Mouse (Mus musculus): ENCODE measurements at regions not wholly inside any gene's neighbourhood (a gene's known extent, or its start where the extent isn't known, plus 50 kb on each side); places are given as distances from the start of the nearest gene placed in this dataset.

GRCm38 (mm10) chr3:149993199-149993598 is 1002.8 kb upstream of the Adgrl2 start:
- no peaks in the 10 kb centered on the region for H3K36me3 ChIP-seq
- no peaks in the 10 kb centered on the region for H3K27me3 ChIP-seq (ENCODE audit: insufficient read depth, poor library complexity, severe bottlenecking)
- no peak overlapping the region for H3K27ac ChIP-seq
- DNase-seq (ENCODE audit: low spot score) = no peak
- H3K9me3 ChIP-seq = no peaks in the 10 kb centered on the region
- 61% methylated on average over 4 of the region's 4 CpGs for WGBS
- no peaks in the 10 kb centered on the region for H3K4me1 ChIP-seq (replicated peaks)
- H3K4me3 ChIP-seq = no peak overlapping the region

GRCm38 (mm10) chr3:149987801-149988200 is 997.4 kb upstream of the Adgrl2 start:
- H3K4me1 ChIP-seq (replicated peaks) = no peaks in the 10 kb centered on the region
- no peak overlapping the region for H3K4me3 ChIP-seq
- H3K36me3 ChIP-seq = no peaks in the 10 kb centered on the region
- no peak overlapping the region for H3K27ac ChIP-seq
- H3K27me3 ChIP-seq (ENCODE audit: insufficient read depth, poor library complexity, severe bottlenecking) = no peaks in the 10 kb centered on the region
- 82% methylated on average over 1 of the region's 1 CpGs for WGBS
- no peaks in the 10 kb centered on the region for H3K9me3 ChIP-seq
- DNase-seq (ENCODE audit: low spot score) = no peak

- no peaks in the 10 kb centered on the region for H3K4me1 ChIP-seq (replicated peaks)
- no peaks in the 10 kb centered on the region for H3K36me3 ChIP-seq
- 73% methylated on average over 2 of the region's 2 CpGs for WGBS
- H3K27ac ChIP-seq = no peak overlapping the region
- no peak overlapping the region for H3K4me3 ChIP-seq
- H3K9me3 ChIP-seq = no peaks in the 10 kb centered on the region
- no peak for DNase-seq (ENCODE audit: low spot score)
- H3K27me3 ChIP-seq (ENCODE audit: insufficient read depth, poor library complexity, severe bottlenecking) = no peaks in the 10 kb centered on the region
Measured at GRCm38 (mm10) chr3:149956993-149957392, 966.6 kb upstream of the Adgrl2 start.

GRCm38 (mm10) chr3:149936197-149936596 is 945.8 kb upstream of the Adgrl2 start:
- no peaks in the 10 kb centered on the region for H3K9me3 ChIP-seq
- no peak for DNase-seq (ENCODE audit: low spot score)
- WGBS = 87% methylated on average over 9 of the region's 9 CpGs
- H3K27me3 ChIP-seq (ENCODE audit: insufficient read depth, poor library complexity, severe bottlenecking) = no peaks in the 10 kb centered on the region
- H3K36me3 ChIP-seq = no peaks in the 10 kb centered on the region
- no peak overlapping the region for H3K27ac ChIP-seq
- H3K4me1 ChIP-seq (replicated peaks) = no peaks in the 10 kb centered on the region
- no peak overlapping the region for H3K4me3 ChIP-seq

- no peaks in the 10 kb centered on the region for H3K36me3 ChIP-seq
- no peaks in the 10 kb centered on the region for H3K4me1 ChIP-seq (replicated peaks)
- H3K9me3 ChIP-seq = no peaks in the 10 kb centered on the region
- H3K27ac ChIP-seq = no peak overlapping the region
- WGBS = 92% methylated on average over 4 of the region's 4 CpGs
- no peak overlapping the region for H3K4me3 ChIP-seq
- H3K27me3 ChIP-seq (ENCODE audit: insufficient read depth, poor library complexity, severe bottlenecking) = no peaks in the 10 kb centered on the region
- no peak for DNase-seq (ENCODE audit: low spot score)
Measured at GRCm38 (mm10) chr3:149934832-149935231, 944.5 kb upstream of the Adgrl2 start.

GRCm38 (mm10) chr3:149928456-149929360 is 938.4 kb upstream of the Adgrl2 start:
- Histone ChIP-seq H3K36me3 (no peaks in the 10 kb centered on the region), H3K9me3 (no peaks in the 10 kb centered on the region), H3K4me1 (replicated peaks) (no peaks in the 10 kb centered on the region), H3K4me3 (no peak overlapping the region), H3K27ac (no peak overlapping the region), H3K27me3 (ENCODE audit: insufficient read depth, poor library complexity, severe bottlenecking) (no peaks in the 10 kb centered on the region)
- no peak for DNase-seq (ENCODE audit: low spot score)
- 88% methylated on average over 10 of the region's 10 CpGs for WGBS

- no peaks in the 10 kb centered on the region for H3K27me3 ChIP-seq (ENCODE audit: insufficient read depth, poor library complexity, severe bottlenecking)
- H3K4me1 ChIP-seq (replicated peaks) = 0 out of 2 replicates have a peak, but pooled peaks cover 3% of the 10 kb centered on the region
- WGBS = 81% methylated on average over 2 of the region's 2 CpGs
- no peak overlapping the region for H3K4me3 ChIP-seq
- H3K9me3 ChIP-seq = no peaks in the 10 kb centered on the region
- H3K27ac ChIP-seq = no peak overlapping the region
- H3K36me3 ChIP-seq = no peaks in the 10 kb centered on the region
- no peak for DNase-seq (ENCODE audit: low spot score)
Measured at GRCm38 (mm10) chr3:149920206-149920605, 929.9 kb upstream of the Adgrl2 start.

GRCm38 (mm10) chr3:149918201-149918600 is 927.8 kb upstream of the Adgrl2 start:
- no peak overlapping the region for H3K4me3 ChIP-seq
- DNase-seq (ENCODE audit: low spot score) = no peak
- no peaks in the 10 kb centered on the region for H3K27me3 ChIP-seq (ENCODE audit: insufficient read depth, poor library complexity, severe bottlenecking)
- no peak overlapping the region for H3K27ac ChIP-seq
- no peaks in the 10 kb centered on the region for H3K36me3 ChIP-seq
- 63% methylated on average over 5 of the region's 5 CpGs for WGBS
- 0 out of 2 replicates have a peak, but pooled peaks cover 3% of the 10 kb centered on the region for H3K4me1 ChIP-seq (replicated peaks)
- H3K9me3 ChIP-seq = no peaks in the 10 kb centered on the region

- no peak overlapping the region for H3K27ac ChIP-seq
- no peak for DNase-seq (ENCODE audit: low spot score)
- WGBS = 84% methylated on average over 8 of the region's 8 CpGs
Measured at GRCm38 (mm10) chr3:149910721-149911120, 920.4 kb upstream of the Adgrl2 start.

GRCm38 (mm10) chr3:149901783-149902182 is 911.4 kb upstream of the Adgrl2 start:
- H3K9me3 ChIP-seq = no peaks in the 10 kb centered on the region
- DNase-seq (ENCODE audit: low spot score) = no peak
- no peak overlapping the region for H3K4me3 ChIP-seq
- 54% methylated on average over 5 of the region's 5 CpGs for WGBS
- H3K4me1 ChIP-seq (replicated peaks) = no peaks in the 10 kb centered on the region
- no peaks in the 10 kb centered on the region for H3K27me3 ChIP-seq (ENCODE audit: insufficient read depth, poor library complexity, severe bottlenecking)
- H3K27ac ChIP-seq = no peak overlapping the region
- H3K36me3 ChIP-seq = no peaks in the 10 kb centered on the region

More at GRCm38 (mm10) chr3:149910721-149911120, 920.4 kb upstream of the Adgrl2 start:
- H3K9me3 ChIP-seq = no peaks in the 10 kb centered on the region
- H3K4me1 ChIP-seq (replicated peaks) = no peaks in the 10 kb centered on the region
- H3K4me3 ChIP-seq = no peak overlapping the region
- no peaks in the 10 kb centered on the region for H3K36me3 ChIP-seq
- H3K27me3 ChIP-seq (ENCODE audit: insufficient read depth, poor library complexity, severe bottlenecking) = no peaks in the 10 kb centered on the region

GRCm38 (mm10) chr3:149876553-149876952 is 886.2 kb upstream of the Adgrl2 start:
- Histone ChIP-seq H3K36me3 (no peaks in the 10 kb centered on the region), H3K27me3 (ENCODE audit: insufficient read depth, poor library complexity, severe bottlenecking) (no peaks in the 10 kb centered on the region), H3K9me3 (no peaks in the 10 kb centered on the region), H3K4me1 (replicated peaks) (no peaks in the 10 kb centered on the region), H3K4me3 (no peak overlapping the region), H3K27ac (no peak overlapping the region)
- no peak for DNase-seq (ENCODE audit: low spot score)
- WGBS = 67% methylated on average over 1 of the region's 1 CpGs

GRCm38 (mm10) chr3:149865945-149866344 is 875.6 kb upstream of the Adgrl2 start:
- Histone ChIP-seq H3K27me3 (ENCODE audit: insufficient read depth, poor library complexity, severe bottlenecking) (no peaks in the 10 kb centered on the region), H3K4me3 (no peak overlapping the region), H3K36me3 (no peaks in the 10 kb centered on the region), H3K4me1 (replicated peaks) (no peaks in the 10 kb centered on the region), H3K27ac (no peak overlapping the region), H3K9me3 (no peaks in the 10 kb centered on the region)
- 92% methylated on average over 2 of the region's 2 CpGs for WGBS
- no peak for DNase-seq (ENCODE audit: low spot score)

- H3K27me3 ChIP-seq (ENCODE audit: insufficient read depth, poor library complexity, severe bottlenecking) = 0 out of 2 replicates have a peak, but pooled peaks cover 4% of the 10 kb centered on the region
- no peak for DNase-seq (ENCODE audit: low spot score)
- H3K36me3 ChIP-seq = no peaks in the 10 kb centered on the region
- no peak overlapping the region for H3K27ac ChIP-seq
- H3K4me3 ChIP-seq = no peak overlapping the region
- no peaks in the 10 kb centered on the region for H3K9me3 ChIP-seq
- H3K4me1 ChIP-seq (replicated peaks) = peaks cover 6% of the 10 kb centered on the region; the same call in 1 of the 2 replicates
- 78% methylated on average over 7 of the region's 7 CpGs for WGBS
Measured at GRCm38 (mm10) chr3:149846941-149847539, 856.7 kb upstream of the Adgrl2 start.
